Mouse (Mus musculus) stomach, embryonic 14.5 days (tissue): ENCODE data around the gene Arhgef3. TPM values are rescaled to one million over a fixed set of nuclear protein-coding genes. Genes with fewer than 3 reads are reported as not detected.

Experiments used
- ATAC-seq: fragments of 200-750 bp; cut with Nextera tagmentation; 2 replicates; pipeline ENCODE4 v1.8.0; 2017; ENCODE audit warnings: low read depth, moderate TSS enrichment; ENCODE audit not compliant: insufficient number of reproducible peaks, insufficient read depth, low FRiP score
- H3K27ac ChIP-seq: fragments of 300-500 bp; sonication (generic); 2 replicates; pipeline ENCODE4 v1.5.1; 2014; ENCODE audit warnings: mild to moderate bottlenecking, low read length, moderate library complexity, mixed read lengths
- H3K27me3 ChIP-seq: fragments of 300-500 bp; sonication (generic); 2 replicates; pipeline ENCODE4 v1.6.1; 2014; ENCODE audit warnings: low read length, control low read depth, mixed read lengths; ENCODE audit not compliant: control insufficient read depth, insufficient read depth
- H3K36me3 ChIP-seq: fragments of 300-500 bp; sonication (generic); 2 replicates; pipeline ENCODE4 v1.6.1; 2014; ENCODE audit warnings: mild to moderate bottlenecking, control low read depth, low read length, moderate library complexity, mixed read lengths; ENCODE audit not compliant: control insufficient read depth, insufficient read depth
- H3K4me1 ChIP-seq: fragments of 300-500 bp; sonication (generic); 2 replicates; pipeline ENCODE4 v1.6.1; 2014; ENCODE audit warnings: low read length, control low read depth, mixed read lengths; ENCODE audit not compliant: control insufficient read depth, insufficient read depth
- H3K4me2 ChIP-seq: fragments of 300-500 bp; sonication (generic); replicated peaks from 2 replicates; pipeline ENCODE4 v1.6.1; 2014; ENCODE audit warnings: low read depth, low read length, control low read depth
- H3K4me3 ChIP-seq: fragments of 300-500 bp; sonication (generic); 2 replicates; pipeline ENCODE4 v1.5.1; 2014; ENCODE audit warnings: low read depth, low read length, control low read depth
- H3K9ac ChIP-seq: fragments of 300-500 bp; sonication (generic); replicated peaks from 2 replicates; pipeline ENCODE4 v1.6.1; 2014; ENCODE audit warnings: low read depth, mild to moderate bottlenecking, control low read depth, low read length, moderate library complexity, mixed read lengths
- H3K9me3 ChIP-seq: fragments of 300-500 bp; sonication (generic); 2 replicates; pipeline ENCODE4 v1.6.1; 2016; ENCODE audit warnings: low read depth, low read length, control low read depth; ENCODE audit not compliant: control insufficient read depth
- WGBS: fragments of 180-500 bp; shearing (Covaris S2); extraction: QIAGEN DNeasy Blood & Tissue Kit; methylation state at CpG from one replicate; pipeline ENCODE4 v1.1.7; 2014; 5-methylcytosine and 5-hydroxymethylcytosine counted together
- polyA plus RNA-seq: library from polyadenylated mRNA; unstranded; fragments of >200 nt; fragmentation: Nextera tagmentation; extraction: Ambion mirVana; gene quantifications from 2 replicates; pipeline ENCODE4 v1.2.1, GENCODE M21; 2014

Gene Arhgef3
- polyA plus RNA-seq: 16.4 and 17.3 TPM in 2 replicates

DNA sequence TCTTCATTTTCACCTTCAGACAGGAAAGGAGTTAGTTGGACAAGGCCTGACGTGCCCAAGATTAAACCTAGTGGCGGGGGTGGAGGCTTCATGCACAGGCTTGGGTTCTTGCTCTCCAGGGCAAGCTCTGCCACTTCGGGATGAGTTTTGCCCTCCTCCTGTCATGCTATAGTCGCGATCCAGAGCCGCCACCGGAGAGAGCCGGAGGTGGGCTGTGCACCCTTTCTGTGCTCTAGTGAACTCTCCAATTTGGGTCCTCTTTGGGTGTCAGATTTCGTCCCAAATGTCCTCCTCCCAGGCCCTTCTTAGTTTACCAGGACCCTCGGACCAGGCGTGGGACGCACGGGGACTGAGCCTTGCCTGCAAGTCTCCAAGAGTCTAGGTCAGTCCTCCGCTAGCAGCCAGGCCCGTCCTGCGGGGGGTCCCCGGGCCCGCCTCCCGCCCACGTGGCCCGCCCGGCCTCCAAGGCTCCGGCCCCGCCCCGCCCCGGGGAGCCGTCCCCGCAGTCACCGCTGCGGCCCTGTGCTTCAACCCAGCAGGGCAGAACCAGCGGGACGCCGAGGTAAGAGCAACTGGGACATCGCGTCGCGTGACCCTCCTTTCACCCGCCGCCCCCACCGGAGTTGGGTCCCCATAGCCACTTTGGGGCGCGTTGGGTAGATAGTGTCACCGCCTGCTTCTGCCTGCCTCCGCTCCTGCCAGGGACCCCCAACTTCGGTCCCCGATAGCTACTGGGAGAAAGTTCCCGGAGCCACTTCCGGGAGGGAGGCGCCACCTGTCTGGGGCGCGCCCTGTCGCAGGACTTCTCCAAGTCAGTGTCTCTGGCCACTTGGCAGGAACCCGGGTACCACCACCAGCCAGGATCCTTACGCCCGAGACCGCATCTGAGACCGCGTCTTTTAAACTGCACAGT, at the start of gene Arhgef3:
TSS of gene Arhgef3 (plus strand) at position 538 of the 913 bp plus-strand sequence.
- Histone ChIP-seq H3K4me3 (peak within 1 kb of the TSS; percentile 44), H3K4me2 (peak within 1 kb of the TSS; percentile 93), H3K36me3 (no peaks in the 10 kb centered on the region), H3K27ac (no peak within 1 kb of the TSS), H3K4me1 (0 out of 2 replicates have a peak, but pooled peaks cover 3% of the 10 kb centered on the region), H3K27me3 (no peaks in the 10 kb centered on the region), H3K9ac (peak within 1 kb of the TSS; percentile 28), H3K9me3 (no peaks in the 10 kb centered on the region)
- under 1% methylated on average over 46 of the region's 58 CpGs for whole genome bisulfite sequencing
- ATAC-seq: peak; percentile 84

DNA sequence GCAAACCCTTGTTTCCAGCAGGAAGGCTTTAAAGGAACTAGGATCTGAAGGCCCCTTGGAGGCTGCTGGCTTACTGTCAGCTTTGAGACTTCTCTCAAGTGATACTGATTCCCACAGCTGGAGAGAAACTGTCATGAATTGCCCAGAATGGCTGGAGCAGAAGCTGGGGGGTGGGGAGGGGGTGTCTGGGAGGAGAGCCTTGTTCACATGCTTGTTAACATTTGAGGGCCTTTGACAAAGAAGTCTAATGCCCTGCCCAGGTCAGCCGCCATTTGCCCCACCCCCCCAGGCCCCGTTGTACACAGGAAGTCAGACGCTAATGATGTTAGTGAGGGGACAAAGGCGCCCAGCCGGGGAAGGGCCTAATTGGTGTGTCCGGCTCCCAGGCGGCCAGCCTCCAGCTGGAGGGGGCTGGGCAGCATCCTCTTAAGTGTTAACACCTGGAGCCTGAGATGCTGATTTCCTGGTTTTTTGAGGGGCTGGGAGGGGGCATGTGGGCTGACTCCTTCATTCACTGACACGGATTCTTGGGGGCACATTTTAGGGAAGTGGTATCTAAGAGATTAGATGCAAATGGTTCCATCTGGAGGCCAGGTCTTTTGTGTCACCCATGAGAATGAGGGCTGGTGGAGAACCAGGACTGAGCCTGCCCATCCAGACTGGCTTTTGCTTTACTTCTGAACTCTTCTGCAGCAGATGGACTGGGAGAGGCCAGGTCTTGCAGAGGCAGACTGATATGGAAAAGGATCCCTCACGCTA, 48.3 kb upstream of the Arhgef3 start:
- no peaks in the 10 kb centered on the region for H3K27me3 ChIP-seq
- no peaks in the 10 kb centered on the region for H3K9me3 ChIP-seq
- H3K4me1 ChIP-seq: peaks cover 49% of the 10 kb centered on the region
- H3K9ac ChIP-seq: no peak overlapping the region
- WGBS: 13% methylated on average over 9 of the region's 9 CpGs
- H3K27ac ChIP-seq: peak overlapping the region; percentile 82
- 0 out of 2 replicates have a peak overlapping the region, but pooled peaks have one; percentile 10 for H3K4me2 ChIP-seq
- H3K36me3 ChIP-seq: no peaks in the 10 kb centered on the region
- H3K4me3 ChIP-seq: no peak overlapping the region
- peak; percentile 72; the same call in 1 of the 2 replicates for ATAC-seq

DNA sequence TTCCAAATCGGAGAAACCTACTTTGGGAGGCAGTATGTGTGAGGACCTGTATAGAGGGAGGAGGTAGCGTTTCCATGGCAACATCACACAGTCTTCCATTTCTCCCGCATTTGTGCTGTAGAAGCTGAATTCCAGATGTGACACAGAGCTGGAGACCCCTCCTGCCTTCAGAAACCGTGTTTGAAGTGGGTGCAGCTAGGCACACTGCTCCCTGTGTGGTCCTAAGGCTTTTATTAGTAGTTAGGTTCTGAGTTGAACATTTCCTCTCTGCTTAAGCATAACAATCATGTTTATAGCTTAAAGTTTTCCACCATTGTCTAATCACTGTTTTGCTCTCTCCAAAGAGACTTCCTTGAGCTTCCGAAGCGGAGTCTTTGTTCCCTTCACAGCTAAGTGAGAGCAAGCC, 46.8 kb upstream of the Arhgef3 start:
- Histone ChIP-seq H3K4me2 (0 out of 2 replicates have a peak overlapping the region, but pooled peaks have one; percentile 7), H3K4me3 (no peak overlapping the region), H3K36me3 (no peaks in the 10 kb centered on the region), H3K9me3 (no peaks in the 10 kb centered on the region), H3K27ac (peak overlapping the region; percentile 74), H3K9ac (no peak overlapping the region), H3K27me3 (no peaks in the 10 kb centered on the region), H3K4me1 (peaks cover 57% of the 10 kb centered on the region)
- no peak for ATAC-seq
- 21% methylated on average over 6 of the region's 6 CpGs for WGBS

DNA sequence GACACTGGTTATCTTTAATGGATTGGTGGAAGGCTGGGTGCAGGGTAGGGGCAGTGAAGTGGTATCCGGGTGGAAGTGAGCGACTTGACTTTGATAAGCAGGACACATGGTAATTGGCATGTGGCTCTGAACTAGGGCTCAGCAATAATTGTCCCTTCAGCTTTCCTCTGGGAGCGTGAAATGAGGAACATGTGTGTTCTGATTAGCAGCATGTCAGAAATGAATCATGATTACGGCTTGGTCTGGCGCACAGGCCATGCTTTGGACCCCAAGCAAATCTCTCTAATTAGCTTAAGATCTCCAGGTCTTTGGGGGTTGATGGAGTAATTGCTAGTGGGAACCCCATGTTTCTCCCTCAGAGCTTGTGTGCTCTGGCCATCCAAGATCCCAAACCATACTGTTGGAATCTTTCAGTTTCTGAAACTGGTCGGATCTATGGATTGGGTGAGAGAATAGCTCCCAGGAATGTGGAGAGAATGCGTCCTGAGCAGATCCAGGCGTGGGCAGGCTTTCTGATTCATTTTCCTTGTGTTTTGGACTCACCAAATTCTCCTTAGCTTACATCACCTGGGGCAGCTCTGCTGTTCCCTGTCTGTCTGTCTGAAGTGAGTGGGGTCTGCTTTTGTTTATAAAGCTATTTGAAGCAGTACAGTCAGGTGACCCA, 45.1 kb upstream of the Arhgef3 start:
- no peaks in the 10 kb centered on the region for H3K9me3 ChIP-seq
- H3K27ac ChIP-seq: peak overlapping the region; percentile 30; the same call in 1 of the 2 replicates
- no peak overlapping the region for H3K9ac ChIP-seq
- 36% methylated on average over 8 of the region's 8 CpGs for WGBS
- ATAC-seq: no peak
- no peaks in the 10 kb centered on the region for H3K27me3 ChIP-seq
- no peak overlapping the region for H3K4me2 ChIP-seq
- no peaks in the 10 kb centered on the region for H3K36me3 ChIP-seq
- peaks cover 64% of the 10 kb centered on the region for H3K4me1 ChIP-seq
- no peak overlapping the region for H3K4me3 ChIP-seq

DNA sequence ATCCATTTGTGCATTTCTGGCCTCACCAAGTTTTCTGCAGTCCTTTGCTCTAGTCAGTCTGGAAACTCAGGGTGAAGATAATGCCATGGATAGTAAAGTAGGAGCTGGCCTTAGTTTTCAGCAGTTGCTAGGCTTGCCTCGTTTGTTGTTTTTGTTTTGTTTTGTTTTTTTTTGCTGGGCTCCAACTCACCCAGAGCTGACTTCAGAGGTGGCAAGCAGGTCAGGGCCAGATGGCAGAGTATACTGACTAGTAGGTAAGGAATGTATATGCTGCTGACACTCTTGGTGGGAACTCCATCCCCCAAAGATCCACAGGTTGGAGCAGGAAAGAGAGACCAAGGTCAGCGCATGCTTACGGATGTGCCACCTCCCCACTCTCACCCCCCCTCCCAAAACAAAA, 44.6 kb upstream of the Arhgef3 start:
- Histone ChIP-seq H3K27ac (peak overlapping the region; percentile 30; the same call in 1 of the 2 replicates), H3K27me3 (no peaks in the 10 kb centered on the region), H3K36me3 (no peaks in the 10 kb centered on the region), H3K4me2 (no peak overlapping the region), H3K4me3 (no peak overlapping the region), H3K4me1 (peaks cover 69% of the 10 kb centered on the region), H3K9me3 (no peaks in the 10 kb centered on the region), H3K9ac (no peak overlapping the region)
- no peak for ATAC-seq
- 37% methylated on average over 3 of the region's 3 CpGs for WGBS

DNA sequence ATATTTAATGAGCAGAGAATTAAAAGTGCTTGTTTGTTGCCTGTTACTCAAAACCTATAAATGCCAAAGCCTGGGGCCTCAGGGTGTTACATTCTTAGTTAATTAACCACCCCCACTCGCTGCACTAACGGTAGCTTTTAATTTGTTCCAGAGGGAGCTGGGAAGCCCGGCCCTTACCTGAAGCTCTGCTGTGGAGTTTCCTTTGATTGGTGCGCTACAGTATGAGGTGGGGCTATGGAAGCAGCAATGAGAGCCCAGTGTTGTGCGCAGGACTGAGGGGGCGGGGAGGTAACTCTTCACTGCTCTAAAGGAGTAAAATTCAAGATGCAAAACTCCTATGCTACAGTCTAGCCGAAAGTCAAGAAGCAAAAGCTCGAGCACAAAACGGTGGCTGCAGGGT, 43.9 kb upstream of the Arhgef3 start:
- 0 out of 2 replicates have a peak, but pooled peaks have one; percentile 26 for ATAC-seq
- no peak overlapping the region for H3K9ac ChIP-seq
- H3K9me3 ChIP-seq: no peaks in the 10 kb centered on the region
- no peaks in the 10 kb centered on the region for H3K36me3 ChIP-seq
- no peak overlapping the region for H3K4me3 ChIP-seq
- no peaks in the 10 kb centered on the region for H3K27me3 ChIP-seq
- WGBS: 33% methylated on average over 9 of the region's 9 CpGs
- no peak overlapping the region for H3K4me2 ChIP-seq
- peaks cover 71% of the 10 kb centered on the region for H3K4me1 ChIP-seq
- H3K27ac ChIP-seq: no peak overlapping the region

DNA sequence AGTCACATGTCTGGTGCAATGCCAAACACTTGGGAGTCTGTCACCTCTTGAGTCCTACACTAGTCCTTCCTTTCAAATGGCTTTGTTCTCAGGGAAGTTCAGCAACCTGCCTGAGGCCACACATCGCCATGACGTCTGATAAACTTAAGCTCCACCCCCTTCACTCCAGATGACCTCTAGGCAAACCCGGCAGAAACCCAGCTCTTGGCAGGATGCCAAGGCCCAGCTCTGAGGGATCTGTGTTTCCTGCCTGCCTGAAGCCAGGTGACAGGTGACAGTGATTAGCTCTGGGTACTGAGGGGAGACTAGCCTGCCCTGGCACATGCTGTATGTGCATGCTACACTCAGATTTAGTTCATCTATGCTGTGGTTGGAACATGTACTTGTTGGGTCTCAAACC, 42.7 kb upstream of the Arhgef3 start:
- Histone ChIP-seq H3K9me3 (no peaks in the 10 kb centered on the region), H3K27ac (peak overlapping the region; percentile 57; the same call in 1 of the 2 replicates), H3K36me3 (no peaks in the 10 kb centered on the region), H3K4me3 (no peak overlapping the region), H3K27me3 (no peaks in the 10 kb centered on the region), H3K4me1 (peaks cover 71% of the 10 kb centered on the region), H3K4me2 (no peak overlapping the region), H3K9ac (no peak overlapping the region)
- WGBS: 9% methylated on average over 3 of the region's 3 CpGs
- ATAC-seq: peak; percentile 84

DNA sequence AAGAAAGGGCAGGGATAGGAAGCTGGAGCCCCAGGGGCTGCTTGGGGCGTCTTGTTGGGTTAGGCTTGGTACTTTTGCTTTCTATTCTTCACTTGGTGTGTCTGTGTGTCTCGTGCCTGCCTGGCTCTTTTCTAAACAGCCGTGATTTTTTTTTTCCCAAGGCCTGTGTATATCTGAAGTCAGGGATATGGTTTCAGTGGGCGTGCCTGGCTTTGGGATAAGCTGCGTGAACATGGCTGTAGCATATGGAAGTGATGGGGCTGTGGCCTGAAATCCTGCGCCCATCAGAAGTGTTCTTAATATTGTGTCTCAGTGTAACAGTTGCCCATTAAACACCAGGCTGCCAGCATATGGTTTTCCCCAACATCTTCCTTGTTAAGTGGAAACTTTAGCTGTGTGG, 39.6 kb upstream of the Arhgef3 start:
- Histone ChIP-seq H3K27ac (no peak overlapping the region), H3K36me3 (no peaks in the 10 kb centered on the region), H3K4me2 (no peak overlapping the region), H3K4me1 (peaks cover 56% of the 10 kb centered on the region), H3K4me3 (no peak overlapping the region), H3K27me3 (no peaks in the 10 kb centered on the region), H3K9me3 (no peaks in the 10 kb centered on the region), H3K9ac (no peak overlapping the region)
- ATAC-seq: no peak
- 23% methylated on average over 6 of the region's 6 CpGs for WGBS
